Mouse (Mus musculus): Measurements from ENCODE around the gene Fnbp4.

Fnbp4 gene

DNA sequence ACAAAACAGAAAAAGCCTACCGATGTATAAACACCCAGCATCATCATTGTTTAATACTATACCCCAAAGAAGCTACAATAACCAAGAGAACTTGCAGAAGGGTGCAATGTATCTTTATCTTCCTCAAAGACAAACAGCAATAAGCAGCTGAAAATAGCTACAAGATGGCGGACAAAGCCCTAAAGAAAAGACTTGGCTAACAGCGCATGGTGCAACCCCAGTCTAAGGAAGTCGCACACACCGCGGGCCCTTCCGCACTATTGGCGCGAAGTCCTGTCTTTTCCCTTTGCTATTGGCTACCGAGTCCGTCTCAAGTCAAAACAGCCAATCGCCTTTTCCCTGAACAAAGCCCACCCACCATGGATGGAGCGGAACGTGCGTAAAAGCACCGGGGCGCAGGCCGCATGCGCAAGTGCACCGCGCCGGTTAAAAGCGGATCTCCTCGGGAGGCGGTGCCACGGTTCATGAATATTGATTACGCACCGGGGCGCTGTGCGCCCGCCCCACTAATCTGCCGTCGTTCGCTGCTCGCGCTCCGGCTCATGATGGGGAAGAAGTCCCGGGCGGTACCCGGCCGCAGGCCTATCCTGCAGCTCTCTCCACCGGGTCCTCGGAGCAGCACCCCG is at the start of gene Fnbp4:
Gene Fnbp4, plus strand, starts transcription at position 318 of the 626 bp plus-strand sequence.
- peak; percentile 100 for DNase-seq (ENCODE audit: low read depth, low spot score)

DNA sequence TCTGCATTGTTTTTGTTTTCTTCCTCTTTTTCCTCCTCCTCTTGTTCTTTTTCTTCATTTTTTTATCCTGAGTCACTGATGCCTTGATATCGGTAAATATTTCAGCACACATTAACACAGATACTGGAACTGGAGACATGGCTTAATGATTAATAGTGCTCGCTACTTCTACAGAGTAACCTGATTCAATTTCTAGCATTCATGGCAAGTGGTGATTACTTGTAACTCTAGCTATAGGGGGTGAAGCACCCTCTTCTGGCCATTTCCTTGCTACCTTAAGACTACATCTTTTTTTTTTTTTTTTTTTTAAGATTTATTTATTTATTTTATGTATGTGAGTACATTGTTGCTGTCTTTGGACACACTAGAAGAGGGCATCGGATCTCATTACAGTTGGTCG is 44.2 kb upstream of the Fnbp4 start:
- DNase-seq (ENCODE audit: low read depth, low spot score): peak; percentile 15

DNA sequence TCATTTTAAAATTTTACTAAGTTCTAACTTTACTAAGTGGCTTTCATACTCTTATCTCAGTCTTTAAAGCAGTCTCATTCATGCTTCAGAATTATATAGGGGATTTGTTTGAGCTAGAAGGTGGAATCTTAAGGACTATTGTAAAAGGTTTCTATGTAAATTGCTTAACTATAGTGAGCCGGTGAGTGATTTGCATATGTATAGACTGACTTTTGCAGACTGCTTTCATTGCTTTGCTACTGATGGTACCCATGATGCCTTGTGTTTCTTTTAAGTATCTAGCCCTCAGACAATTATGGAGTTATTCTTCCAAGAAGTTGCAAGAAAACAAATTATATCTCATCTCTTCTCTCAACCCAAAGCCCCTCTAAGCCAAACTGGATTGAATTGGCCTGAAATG is 36.6 kb upstream of the Fnbp4 start:
- DNase-seq (ENCODE audit: low read depth, low spot score): no peak

- no peak for DNase-seq (ENCODE audit: low read depth, low spot score)
These were observed 29.5 kb upstream of the Fnbp4 start for GRCm38 (mm10) chr2:90715555-90716092.

DNA sequence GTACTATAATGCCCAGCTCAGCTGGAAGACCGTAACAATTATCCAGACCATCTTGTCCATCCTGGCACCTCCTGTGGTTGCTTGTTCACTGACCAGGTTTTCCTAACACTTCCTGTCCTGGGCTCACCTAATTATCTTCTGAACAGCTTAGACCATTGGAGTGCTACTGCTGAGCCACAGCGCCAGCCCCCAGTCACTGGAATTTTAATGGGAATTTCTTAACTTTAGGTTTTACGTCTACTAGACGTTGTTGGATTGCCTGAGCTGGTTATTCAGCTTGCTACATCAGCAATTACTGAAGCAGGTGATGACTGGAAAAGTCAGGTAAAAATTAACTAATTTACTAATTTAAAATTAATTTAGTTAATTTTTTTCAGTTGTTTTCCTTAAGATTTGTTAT is 27.8 kb upstream of the Fnbp4 start:
- no peak for DNase-seq (ENCODE audit: low read depth, low spot score)

GRCm38 (mm10) chr2:90717948-90718347 is 27.2 kb upstream of the Fnbp4 start:
- no peak for DNase-seq (ENCODE audit: low read depth, low spot score)

GRCm38 (mm10) chr2:90726818-90727217 is 18.4 kb upstream of the Fnbp4 start:
- no peak for DNase-seq (ENCODE audit: low read depth, low spot score)

GRCm38 (mm10) chr2:90735326-90735725 is 9.8 kb upstream of the Fnbp4 start:
- DNase-seq (ENCODE audit: low read depth, low spot score): no peak

GRCm38 (mm10) chr2:90738801-90739200 is 6.4 kb upstream of the Fnbp4 start:
- no peak for DNase-seq (ENCODE audit: low read depth, low spot score)

- no peak for DNase-seq (ENCODE audit: low read depth, low spot score)
These were observed 5.8 kb upstream of the Fnbp4 start for GRCm38 (mm10) chr2:90739327-90739726.

GRCm38 (mm10) chr2:90739921-90740320 is 5.2 kb upstream of the Fnbp4 start:
- no peak for DNase-seq (ENCODE audit: low read depth, low spot score)

- no peak for DNase-seq (ENCODE audit: low read depth, low spot score)
These were observed 701 bp upstream of the Fnbp4 start for GRCm38 (mm10) chr2:90744285-90745052.

- peak; percentile 56 for DNase-seq (ENCODE audit: low read depth, low spot score)
These were observed 769 bp downstream of the Fnbp4 start for GRCm38 (mm10) chr2:90745740-90746537.

- DNase-seq (ENCODE audit: low read depth, low spot score): no peak
These were observed 1.3 kb downstream of the Fnbp4 start for GRCm38 (mm10) chr2:90746538-90746865.

DNA sequence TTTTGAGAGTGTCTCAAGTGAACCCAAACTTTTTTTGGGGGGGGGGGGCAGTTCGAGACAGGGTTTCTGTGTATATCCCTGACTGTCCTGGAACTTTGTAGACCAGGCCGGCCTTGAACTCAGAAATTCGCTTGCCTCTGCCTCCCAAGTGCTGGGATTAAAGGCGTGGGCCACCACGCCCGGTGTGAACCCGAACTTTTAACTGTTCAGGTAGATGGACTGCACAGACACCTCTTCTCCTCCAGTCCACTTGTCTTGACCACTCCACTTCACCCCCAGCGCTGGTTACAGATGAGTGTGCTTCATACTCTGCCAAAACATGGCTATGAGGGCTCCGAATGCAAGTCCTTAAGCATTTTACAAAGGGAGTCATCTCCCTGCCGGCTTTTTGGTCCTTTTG is 2.0 kb downstream of the Fnbp4 start:
- DNase-seq (ENCODE audit: low read depth, low spot score): no peak

DNA sequence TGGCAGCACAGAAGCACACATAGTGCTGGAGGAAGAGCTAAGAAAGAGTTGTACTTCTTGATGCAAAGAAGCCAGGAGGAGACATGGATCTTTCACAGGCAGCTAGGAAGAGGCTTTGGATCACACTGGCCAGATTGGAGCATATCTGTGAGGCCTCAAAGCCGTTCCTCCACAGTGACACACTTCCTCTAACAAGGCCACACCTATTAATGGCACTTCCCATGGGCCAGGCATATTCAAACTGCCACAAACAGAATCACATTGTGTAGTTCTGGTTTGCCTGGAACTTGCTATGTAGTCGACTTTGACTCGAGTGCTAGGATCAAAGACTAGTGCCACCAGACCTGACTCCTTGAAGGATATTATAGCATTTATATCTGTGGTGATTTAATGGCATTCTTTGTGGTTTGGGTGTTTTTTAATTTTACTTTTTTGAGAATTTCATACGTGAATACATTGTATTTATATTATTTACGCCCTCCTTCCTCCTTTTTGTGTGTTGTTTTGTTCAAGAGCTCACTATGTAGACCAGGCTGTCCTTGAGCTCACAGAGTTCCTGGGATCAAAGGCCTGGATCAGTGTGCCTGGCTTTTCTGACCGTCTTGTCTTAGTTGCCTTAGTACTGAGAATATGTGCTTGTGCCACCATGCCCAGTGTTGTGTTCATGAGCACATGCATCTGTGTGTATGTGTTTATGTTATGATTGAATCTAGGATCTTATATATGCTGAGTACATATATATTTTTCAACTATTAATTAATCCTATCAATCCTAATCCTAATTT is 4.7 kb downstream of the Fnbp4 start:
- no peak for DNase-seq (ENCODE audit: low read depth, low spot score)

- DNase-seq (ENCODE audit: low read depth, low spot score): no peak
These were observed 8.4 kb downstream of the Fnbp4 start for GRCm38 (mm10) chr2:90753565-90753964.

DNA sequence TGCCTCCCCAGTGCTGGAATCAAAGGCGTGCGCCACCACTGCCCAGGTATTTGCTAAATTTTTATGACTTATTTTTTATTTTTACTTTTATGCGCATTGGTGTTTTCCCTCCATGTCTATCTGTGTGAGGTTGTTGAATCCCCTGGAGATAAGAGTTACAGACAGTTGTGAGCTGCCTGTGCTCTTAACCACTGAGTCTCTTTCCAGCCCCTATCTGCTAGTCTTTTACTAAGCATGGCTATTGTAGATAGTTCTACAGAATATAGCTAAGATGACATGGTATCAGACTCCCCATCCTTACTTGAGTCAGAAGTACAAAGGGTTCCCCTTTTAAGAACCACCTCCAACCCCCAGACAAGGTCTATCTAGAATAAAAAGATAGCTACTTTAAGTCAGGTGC is 9.0 kb downstream of the Fnbp4 start:
- no peak for DNase-seq (ENCODE audit: low read depth, low spot score)

DNA sequence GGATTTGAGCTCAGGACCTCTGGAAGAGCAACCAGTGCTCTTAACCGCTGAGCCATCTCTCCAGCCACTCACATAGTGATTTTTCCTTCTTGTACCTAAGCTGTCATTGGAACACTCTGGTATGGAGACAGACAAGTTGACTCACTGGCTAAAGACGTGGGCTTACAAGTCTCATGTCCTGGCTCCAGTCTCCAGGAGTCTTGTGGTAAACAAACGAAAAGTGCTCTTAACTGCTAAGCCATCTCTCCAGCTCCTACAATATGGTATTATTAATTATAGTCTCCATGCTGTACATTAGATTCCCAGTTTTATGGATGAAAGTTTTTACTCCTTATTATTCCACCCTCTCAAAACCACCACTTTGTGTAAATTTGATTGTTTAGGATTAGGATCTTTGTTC is 20.0 kb downstream of the Fnbp4 start:
- DNase-seq (ENCODE audit: low read depth, low spot score): no peak

- peak; percentile 34 for DNase-seq (ENCODE audit: low read depth, low spot score)
These were observed 36.2 kb downstream of the Fnbp4 start for GRCm38 (mm10) chr2:90781323-90781722.

- no peak for DNase-seq (ENCODE audit: low read depth, low spot score)
These were observed 36.8 kb downstream of the Fnbp4 start for GRCm38 (mm10) chr2:90781938-90782337.

DNA sequence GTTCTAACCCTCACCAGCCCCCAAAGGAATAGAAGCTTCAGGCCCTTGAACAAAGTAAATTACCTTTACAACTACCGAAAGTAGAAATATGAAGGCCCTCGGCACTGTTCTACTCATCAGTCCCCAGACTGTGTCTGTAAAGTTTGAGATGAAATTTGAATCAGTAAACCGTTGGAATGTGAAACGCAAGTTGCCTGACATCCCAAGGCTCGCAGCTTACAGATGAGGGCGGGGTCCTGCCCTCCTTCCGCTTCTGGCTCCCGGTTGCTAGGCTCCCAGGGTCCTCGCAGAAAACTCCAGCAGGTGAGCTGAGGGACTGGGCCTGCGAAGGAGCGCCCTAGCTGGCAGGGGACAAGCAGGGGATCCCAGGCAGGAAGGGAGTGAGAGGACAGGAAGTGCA is 37.3 kb downstream of the Fnbp4 start, which contains the start of gene Agbl2:
Gene Agbl2, plus strand, starts transcription at position 270 of the 400 bp plus-strand sequence.
- peak; percentile 23 for DNase-seq (ENCODE audit: low read depth, low spot score)
